Mouse (Mus musculus) ES-E14 (cell line): Measurements from ENCODE around the gene Ung. TPM values are rescaled to one million over a fixed set of nuclear protein-coding genes. Genes with fewer than 3 reads are reported as not detected.

ENCODE experiments used
- DNase-seq: peaks from one replicate; pipeline ENCODE4 v3.0.0-alpha.2; 2013; ENCODE audit warnings: low read depth, low spot score
- H3K27ac ChIP-seq: 2 replicates; pipeline ENCODE4 v1.5.1; 2012; ENCODE audit warnings: low read depth, mild to moderate bottlenecking, low read length, moderate library complexity, mixed read lengths; ENCODE audit not compliant: poor library complexity, insufficient read depth, severe bottlenecking
- H3K36me3 ChIP-seq: 2 replicates; pipeline ENCODE4 v1.6.1; 2012; ENCODE audit warnings: mild to moderate bottlenecking, low read length, moderate library complexity, mixed read lengths; ENCODE audit not compliant: control insufficient read depth, poor library complexity, insufficient read depth, severe bottlenecking
- H3K4me1 ChIP-seq, 2 experiments: fragments of 150-350 bp in 1 of 2; sonication (generic) in 1 of 2; 2 replicates each; pipeline ENCODE4 v1.6.1; 2012; ENCODE audit warnings: low read length in 2 of 2, mild to moderate bottlenecking in 1 of 2, mixed read lengths in 1 of 2; ENCODE audit not compliant: control insufficient read depth in 2 of 2, insufficient read depth in 2 of 2, poor library complexity in 1 of 2
- H3K4me3 ChIP-seq, 2 experiments: fragments of 150-350 bp in 1 of 2; sonication (generic) in 1 of 2; 2 replicates each; pipeline ENCODE4 v1.5.1; 2012; ENCODE audit warnings: low read length in 2 of 2, low read depth in 1 of 2, mild to moderate bottlenecking in 1 of 2, mixed read lengths in 1 of 2; ENCODE audit not compliant: insufficient read depth in 1 of 2, poor library complexity in 1 of 2, severe bottlenecking in 1 of 2
- H3K9ac ChIP-seq: 2 replicates; pipeline ENCODE4 v1.6.1; 2012; ENCODE audit warnings: low read depth, mild to moderate bottlenecking, low read length, mixed read lengths; ENCODE audit not compliant: poor library complexity, insufficient read depth, severe bottlenecking
- H3K9me3 ChIP-seq: fragments of 150-350 bp; sonication (generic); 2 replicates; pipeline ENCODE4 v1.6.1; 2012; ENCODE audit warnings: low read depth, mild to moderate bottlenecking, low read length; ENCODE audit not compliant: control insufficient read depth, insufficient read depth
- CHD2 ChIP-seq: IDR thresholded peaks from 2 replicates; pipeline ENCODE4 v1.6.1; 2014; ENCODE audit warnings: mild to moderate bottlenecking, low read depth, low read length, inconsistent platforms
- HCFC1 ChIP-seq: IDR thresholded peaks from 2 replicates; pipeline ENCODE4 v1.6.1; 2012; ENCODE audit warnings: low read length, inconsistent platforms, borderline replicate concordance; ENCODE audit not compliant: insufficient read depth
- MAFK ChIP-seq: IDR thresholded peaks from 2 replicates; pipeline ENCODE4 v1.6.1; 2014; ENCODE audit warnings: mild to moderate bottlenecking, low read depth, low read length, inconsistent platforms; ENCODE audit not compliant: insufficient read depth
- ZC3H11A ChIP-seq: IDR thresholded peaks from 2 replicates; pipeline ENCODE4 v1.6.1; 2012; ENCODE audit warnings: low read depth, mild to moderate bottlenecking, inconsistent platforms, low read length, borderline replicate concordance
- ZNF384 ChIP-seq: IDR thresholded peaks from 2 replicates; pipeline ENCODE4 v1.6.1; 2012; ENCODE audit warnings: low read depth, low read length, inconsistent platforms
- in situ Hi-C, 2 experiments: fragments of 600-800 bp; cut with MboI; formaldehyde crosslinking; loops; one replicate each; pipeline ENCODE4 v1.15.1; 2025; ENCODE audit warnings: low sequenced_read_pairs in 2 of 2, inconsistent platforms in 1 of 2; ENCODE audit not compliant: unreplicated experiment in 2 of 2
- total RNA-seq: library from RNA; depleted of rRNA; stranded (reverse); fragments of 300-350 nt; gene quantifications from 2 replicates; pipeline ENCODE4 v1.2.3, GENCODE M21; 2012

The Ung gene
- total RNA-seq, 1 experiment = 71.6 TPM

DNA sequence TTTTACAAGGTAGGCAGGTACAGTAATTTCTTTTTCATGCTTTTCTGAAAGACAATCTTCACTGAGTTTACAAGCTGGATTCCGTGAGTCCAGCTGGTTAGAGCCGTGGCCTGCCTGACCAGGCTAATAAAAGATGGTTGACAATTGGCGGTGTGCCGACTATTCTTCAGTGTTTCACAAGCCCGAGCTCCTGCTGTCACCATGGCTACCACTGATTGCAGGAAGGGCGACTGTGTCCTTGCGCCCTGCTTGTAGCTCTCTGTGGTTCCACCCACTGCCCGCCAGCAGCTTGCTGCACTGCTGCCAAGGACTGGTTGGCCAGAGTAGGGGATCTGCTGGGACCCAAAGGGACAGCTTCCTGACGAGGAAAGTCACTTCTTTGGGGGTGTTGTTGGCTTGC lies 9.0 kb downstream of the Ung start:
- H3K4me3 ChIP-seq = no peak overlapping the region
- in situ Hi-C loops = no loop called here
- no peaks in the 10 kb centered on the region for H3K9me3 ChIP-seq
- no peak overlapping the region for H3K9ac ChIP-seq
- H3K27ac ChIP-seq = no peak overlapping the region
- TF ChIP-seq HCFC1 (no peak), CHD2 (no peak), ZNF384 (no peak), ZC3H11A (no peak), MAFK (no peak)
- DNase-seq = no peak
- peaks cover 57% of the 10 kb centered on the region for H3K36me3 ChIP-seq
- H3K4me1 ChIP-seq = peaks cover 0 to 34% of the 10 kb centered on the region in 2 experiments; a peak in 3 of 4 replicates

DNA sequence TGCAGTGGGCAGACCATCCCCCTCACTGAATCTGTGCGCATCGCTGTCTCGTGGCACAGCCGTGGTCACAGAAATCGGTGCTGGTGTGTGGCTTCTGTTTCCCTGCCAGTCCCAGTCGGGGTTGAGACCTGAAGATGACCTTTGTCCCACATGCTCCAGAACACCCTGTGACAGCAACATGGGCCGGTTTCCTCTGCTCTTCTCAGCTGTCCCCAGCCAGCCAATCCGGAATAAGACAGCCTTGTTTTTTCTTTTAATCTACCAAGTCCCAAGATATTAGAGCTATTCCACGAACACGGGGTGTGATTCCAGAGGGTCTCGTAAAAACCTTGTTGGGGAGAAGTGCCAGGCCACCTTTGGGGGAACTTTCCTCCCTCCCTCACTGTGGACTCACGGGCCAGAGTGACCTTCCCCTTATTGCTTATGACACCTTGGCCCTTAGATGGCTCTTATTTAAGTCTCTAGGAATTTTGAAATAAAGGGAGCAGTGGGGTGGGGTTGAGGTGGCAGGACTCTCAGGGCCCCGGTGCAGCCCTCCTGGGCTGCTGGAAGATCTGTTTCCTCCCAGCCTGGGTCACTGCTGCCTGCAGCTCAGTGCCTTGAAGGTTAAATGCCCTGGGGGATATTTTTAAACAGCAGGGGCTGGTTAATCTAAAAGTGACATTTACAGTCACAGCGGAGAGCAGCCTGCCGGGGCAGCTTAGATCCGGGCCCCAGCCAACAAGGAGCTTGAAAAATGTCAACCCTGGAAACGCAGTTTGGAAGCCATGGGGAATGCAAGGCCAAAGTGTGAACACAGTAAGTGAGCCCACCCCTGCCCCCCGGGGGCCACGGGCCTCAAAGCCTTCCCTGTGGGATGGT lies 16.1 kb downstream of the Ung start, which contains the start of gene Acacb:
Gene Acacb, plus strand, starts transcription at position 508 of the 861 bp plus-strand sequence.
- Histone ChIP-seq H3K27ac (no peak within 1 kb of the TSS), H3K36me3 (no peaks in the 10 kb centered on the region), H3K4me1 (peaks cover 2 to 33% of the 10 kb centered on the region in 2 experiments; a peak in 3 of 4 replicates), H3K4me3 (no peak within 1 kb of the TSS), H3K9me3 (no peaks in the 10 kb centered on the region), H3K9ac (no peak within 1 kb of the TSS; the same call in 1 of the 2 replicates)
- in situ Hi-C loops = no loop called here
- no peak for DNase-seq
- no peak for TF ChIP-seq ZC3H11A
- no peak for TF ChIP-seq MAFK
- no peak for TF ChIP-seq HCFC1
- no peak for TF ChIP-seq CHD2
- TF ChIP-seq ZNF384 = no peak

DNA sequence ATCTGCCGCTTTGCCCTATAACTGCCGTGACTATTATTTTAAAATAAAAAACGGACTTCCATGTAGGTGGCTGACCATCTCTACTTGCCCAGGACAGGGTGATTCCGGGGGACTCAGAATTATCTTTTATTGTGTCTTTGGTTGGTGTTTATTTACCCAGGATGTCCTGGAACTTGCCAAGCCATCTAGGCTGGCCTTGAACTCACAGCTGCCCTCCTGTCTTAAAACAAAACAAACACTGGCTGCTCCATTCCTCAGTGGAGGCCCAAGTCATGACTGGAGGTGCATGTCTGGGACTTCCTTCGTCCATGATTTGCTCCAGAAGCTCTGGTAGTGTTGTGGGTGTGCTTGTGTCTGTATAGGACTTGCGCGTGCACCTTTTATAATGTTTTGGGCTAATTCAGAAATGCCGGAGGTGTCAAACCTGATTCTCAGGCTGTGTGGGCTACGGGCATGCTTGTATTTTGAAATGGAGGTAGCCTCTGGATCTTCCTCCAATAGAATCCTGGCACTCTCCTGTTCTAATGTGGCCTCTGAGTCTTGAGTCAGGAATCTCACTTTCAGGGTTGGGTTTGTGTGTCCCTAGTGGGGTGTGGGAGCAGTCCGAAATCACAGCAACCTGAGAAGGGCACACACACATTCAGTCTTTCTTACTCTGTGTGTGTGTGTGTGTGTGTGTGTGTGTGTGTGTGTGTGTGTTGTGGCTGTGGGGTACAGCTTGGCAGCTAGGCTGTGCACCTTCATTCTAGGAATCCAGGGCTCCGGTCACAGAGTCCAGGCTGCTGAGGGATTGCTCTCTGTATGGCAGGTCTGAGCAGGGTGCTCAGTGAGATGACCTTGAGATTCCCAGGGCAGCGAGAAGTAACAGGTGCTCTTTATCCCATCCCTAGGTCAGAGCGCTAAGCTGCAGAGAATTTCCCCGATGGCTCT lies 17.1 kb downstream of the Ung start:
- no peak for DNase-seq
- H3K9ac ChIP-seq = no peak overlapping the region; the same call in 1 of the 2 replicates
- TF ChIP-seq ZC3H11A (no peak), CHD2 (no peak), HCFC1 (no peak), ZNF384 (no peak), MAFK (no peak)
- no peaks in the 10 kb centered on the region for H3K36me3 ChIP-seq
- in situ Hi-C loops = no loop called here
- H3K9me3 ChIP-seq = no peaks in the 10 kb centered on the region
- no peak overlapping the region for H3K4me3 ChIP-seq
- no peak overlapping the region for H3K27ac ChIP-seq
- H3K4me1 ChIP-seq = peaks cover 3 to 42% of the 10 kb centered on the region in 2 experiments; a peak in 3 of 4 replicates

DNA sequence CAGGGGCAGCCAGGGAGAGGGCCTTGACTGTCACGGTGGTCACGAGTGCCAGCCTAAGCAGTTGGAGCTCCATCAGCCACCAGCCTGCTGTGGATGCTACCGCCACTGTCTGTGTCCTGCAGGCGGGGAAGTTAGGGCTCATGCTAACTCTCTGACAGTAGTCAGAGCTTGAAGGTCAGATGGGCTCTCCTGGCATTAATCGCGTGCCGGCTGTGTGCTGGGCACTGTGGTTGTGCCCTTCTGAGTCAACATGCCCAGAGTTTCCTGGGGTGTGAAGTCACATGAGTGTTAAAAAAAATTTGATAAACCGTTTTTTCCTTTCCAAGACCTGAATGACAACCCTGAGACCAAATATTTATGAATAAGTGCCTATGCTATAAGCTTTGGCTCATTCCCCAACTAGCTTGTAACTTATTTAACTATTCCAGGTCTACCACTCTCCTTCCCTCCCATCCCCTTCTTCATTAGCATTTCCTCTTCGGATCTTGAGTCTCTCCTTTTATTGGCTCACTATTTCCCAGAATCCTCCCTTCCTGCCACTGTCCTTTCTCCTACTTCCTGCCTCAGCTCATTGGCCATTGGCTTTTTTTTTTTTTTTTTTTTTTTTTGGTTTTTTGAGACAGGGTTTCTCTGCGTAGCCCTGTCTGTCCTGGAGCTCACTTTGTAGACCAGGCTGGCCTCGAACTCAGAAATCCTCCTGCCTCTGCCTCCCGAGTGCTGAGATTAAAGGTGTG lies 22.3 kb downstream of the Ung start:
- H3K4me3 ChIP-seq = peak overlapping the region in 1 of 2 experiments; percentile 52; a peak in 3 of 4 replicates
- H3K9me3 ChIP-seq = no peaks in the 10 kb centered on the region
- in situ Hi-C loops = no loop called here
- H3K9ac ChIP-seq = no peak overlapping the region
- H3K36me3 ChIP-seq = no peaks in the 10 kb centered on the region
- H3K4me1 ChIP-seq = peaks cover 2 to 19% of the 10 kb centered on the region in 2 experiments; a peak in 2 of 4 replicates
- H3K27ac ChIP-seq = peak overlapping the region; percentile 56; the same call in 1 of the 2 replicates
- DNase-seq = no peak
- TF ChIP-seq CHD2 = no peak
- TF ChIP-seq HCFC1 = no peak
- no peak for TF ChIP-seq MAFK
- peak; percentile 87 for TF ChIP-seq ZNF384
